Mouse (Mus musculus) heart, adult 9 months (tissue): ENCODE data around the gene Twsg1.

ENCODE experiments used
- DNase-seq, 2 experiments: peaks; one replicate each; pipeline ENCODE4 v3.0.0; 2022; ENCODE audit warnings: low spot score in 2 of 2

The Twsg1 gene

DNA sequence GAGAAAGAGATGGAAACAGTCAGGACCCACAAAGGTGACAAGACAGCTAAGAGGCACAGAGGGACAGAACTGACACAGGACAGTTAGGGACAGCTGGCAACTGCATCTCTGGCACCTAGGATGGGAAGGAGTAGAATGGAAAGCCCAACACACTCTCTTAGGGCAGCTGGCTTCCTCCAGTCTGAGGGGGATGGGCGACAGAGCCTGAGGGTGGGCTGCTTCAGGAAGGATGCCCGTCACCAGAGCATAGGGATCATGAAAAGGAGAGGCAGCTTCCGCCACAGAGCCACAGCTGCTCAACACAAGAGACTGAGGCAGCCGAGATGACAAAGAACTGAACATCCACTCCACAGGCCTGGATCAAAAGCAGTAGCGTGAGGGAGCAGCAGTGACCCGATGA is 19.5 kb downstream of the Twsg1 start:
- no peak for DNase-seq

DNA sequence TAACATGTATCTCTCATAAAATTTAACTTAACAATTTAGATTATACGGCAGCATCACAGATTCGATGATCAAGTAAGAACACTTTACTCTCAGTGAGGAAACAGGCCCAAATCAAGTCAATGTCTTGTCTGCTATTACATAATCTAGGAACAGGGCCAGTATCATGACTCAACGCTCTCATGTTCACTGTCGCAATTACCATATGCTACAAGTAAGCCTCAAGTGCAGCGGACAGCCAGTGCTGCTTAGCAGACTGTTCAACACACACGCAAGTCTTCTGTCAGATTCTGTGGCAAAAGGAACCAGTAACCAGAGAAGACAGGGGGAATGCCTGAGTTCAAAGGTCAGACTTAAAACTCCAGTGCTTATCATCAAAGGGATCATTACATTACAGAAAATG is 20.1 kb downstream of the Twsg1 start:
- peak; percentile 80 to 86 for DNase-seq

DNA sequence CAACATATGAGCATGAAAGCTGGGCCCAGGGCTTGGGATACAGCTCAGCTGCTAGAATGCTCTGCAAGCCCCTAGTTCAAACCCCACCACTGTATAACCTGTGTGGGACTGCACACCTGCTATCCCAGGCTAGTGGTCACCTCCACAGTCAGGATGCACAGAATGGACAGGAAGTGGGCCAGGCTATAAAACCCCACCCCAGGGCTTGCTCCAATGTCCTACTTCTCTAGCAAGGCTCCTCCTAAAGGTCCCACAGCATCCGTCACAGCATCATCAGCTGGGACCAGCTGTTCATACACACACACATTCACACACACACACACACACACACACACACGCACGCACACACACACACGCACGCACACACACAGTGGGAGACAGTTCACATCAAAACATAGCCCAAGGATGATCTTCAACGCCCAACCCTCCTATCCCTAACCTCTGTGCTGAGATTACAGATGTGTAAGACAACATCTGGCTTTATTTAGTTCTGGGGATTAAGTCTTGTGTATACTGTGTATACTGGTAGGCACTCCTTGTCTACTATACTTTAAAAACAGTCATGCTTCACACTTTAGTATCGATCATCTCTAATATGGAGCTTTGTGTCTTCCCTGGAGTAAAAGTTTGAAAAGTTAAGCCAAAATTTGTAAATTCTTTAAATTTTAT is 20.7 kb downstream of the Twsg1 start:
- no peak for DNase-seq

DNA sequence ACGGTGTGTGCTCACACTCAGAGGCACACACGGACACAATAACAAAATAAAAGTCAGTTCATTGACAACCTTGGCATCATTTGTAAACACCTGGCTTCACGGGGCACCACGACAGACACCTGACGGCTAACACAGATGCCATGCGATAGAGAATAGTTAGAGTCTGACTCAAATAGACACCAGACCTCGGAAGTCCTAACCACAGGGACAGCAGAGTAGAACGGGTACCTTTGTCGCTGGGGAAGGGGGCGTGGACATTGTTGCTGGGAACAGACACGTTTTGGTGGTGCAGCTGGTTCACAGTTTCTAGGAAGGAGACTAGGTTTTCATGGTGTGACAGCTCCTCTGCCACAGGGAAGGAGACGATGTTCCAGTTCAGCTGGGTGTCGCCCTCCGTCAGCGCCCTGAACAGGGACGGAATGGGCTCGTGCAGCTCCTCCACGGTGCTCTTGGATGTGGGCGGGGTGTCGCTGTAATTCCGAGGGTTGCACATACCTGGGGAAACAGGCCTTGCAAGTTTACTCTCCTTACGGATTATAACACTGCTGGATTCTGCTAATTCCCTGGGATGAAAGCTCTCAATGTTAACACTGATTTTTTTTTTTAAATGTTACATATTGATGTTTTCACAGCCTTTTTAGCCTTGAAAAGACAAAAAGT is 21.6 kb downstream of the Twsg1 start:
- DNase-seq, result no peak

DNA sequence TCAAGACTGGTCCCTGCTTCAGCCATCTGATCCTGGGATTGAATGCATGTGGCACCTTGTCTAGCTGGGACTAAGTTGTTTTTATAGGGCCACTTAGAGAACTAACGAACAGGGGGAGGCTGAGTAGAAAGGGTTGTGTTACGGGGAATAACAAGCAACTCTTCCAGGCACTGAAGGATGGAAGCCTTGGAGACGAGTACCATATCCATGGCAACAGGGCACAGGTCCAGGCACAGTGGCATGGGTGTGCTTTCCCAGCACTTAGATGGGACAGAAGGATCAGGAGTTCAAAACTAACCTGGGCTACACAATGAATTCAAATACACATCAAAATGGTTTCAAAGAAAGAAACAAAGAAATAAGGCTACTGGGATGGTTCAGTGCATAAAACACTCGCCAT is 23.9 kb downstream of the Twsg1 start:
- no peak for DNase-seq

DNA sequence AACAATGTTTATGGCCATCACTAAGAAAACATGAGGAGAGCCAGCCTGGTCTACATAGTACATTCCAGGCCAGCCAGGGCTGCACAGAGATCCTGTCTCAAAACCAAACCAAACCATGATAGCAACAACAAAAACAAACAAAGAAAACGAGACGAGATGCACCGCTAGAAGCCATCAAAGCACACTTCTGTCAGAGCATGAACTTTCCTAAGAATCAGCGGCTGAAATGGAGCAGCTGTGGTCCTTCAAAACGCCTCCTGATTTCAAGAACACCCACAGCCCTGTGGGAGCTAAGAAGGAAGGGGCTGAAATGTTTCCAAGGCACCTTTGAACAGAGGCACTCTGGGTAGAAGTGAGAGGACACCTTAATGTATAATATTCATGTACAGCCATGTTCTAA is 26.8 kb downstream of the Twsg1 start:
- no peak for DNase-seq

DNA sequence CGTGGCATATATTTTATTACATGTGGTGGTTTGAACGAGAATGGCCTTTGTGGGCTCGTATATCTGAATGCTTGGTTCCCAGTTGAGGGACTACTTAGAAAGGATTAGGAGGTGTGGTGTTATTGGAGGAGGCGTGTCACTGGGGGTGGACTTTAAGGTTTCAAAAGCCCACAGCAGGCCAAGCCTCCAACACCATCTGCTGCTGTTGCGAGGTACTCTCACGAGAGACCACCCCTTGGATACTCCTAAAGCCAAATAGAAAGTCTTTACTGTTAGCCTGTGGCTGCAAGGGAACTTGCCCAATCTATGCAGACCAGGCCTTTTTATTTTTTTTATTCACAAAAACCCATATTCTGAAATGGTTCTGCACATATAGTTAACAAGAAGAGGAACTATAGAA is 29.1 kb downstream of the Twsg1 start:
- no peak for DNase-seq

DNA sequence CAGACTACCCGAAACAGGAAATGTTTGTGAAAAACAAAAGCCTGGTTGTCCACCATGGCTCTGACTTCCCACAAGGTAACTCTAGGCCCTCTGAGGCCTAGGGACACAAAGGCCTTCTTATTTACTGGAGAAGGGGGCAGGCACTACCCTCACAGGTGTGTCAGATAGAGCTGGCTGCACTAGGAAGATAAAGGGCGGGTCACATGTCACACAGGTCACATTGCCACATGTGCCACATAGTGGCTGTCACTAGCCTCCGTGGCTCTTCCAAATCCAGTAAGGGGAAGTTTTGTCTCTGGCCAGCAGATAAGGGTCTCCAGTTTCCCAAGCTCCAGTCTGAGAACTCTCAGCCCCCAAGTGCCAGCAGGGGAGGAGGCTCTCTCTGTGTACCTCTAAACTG is 31.8 kb downstream of the Twsg1 start:
- no peak for DNase-seq

DNA sequence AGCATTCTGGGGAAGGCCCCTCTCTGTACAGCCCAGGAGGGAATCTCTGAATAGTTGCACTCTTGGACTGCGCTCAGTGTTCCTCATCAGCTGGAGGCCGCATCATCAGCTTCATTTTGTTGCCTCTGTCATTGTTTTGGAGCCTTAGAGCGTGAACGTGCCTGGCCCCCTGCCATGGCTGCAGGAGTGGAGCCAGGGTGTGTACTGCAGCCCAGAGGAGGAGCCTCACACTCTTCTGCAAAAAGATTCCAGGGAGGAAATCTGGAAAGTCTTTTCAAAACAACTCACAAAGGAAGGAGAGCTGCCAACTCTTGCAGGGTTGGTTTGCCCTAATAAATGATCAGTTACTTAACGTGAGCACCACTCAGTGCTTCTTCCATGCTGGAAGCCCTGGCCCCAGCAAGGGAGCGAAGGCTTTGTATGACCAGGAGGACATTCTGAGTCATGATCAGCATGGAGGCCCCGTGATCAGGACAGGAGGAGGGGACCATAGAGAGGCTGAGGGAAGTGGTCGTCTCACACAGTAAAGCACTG is 34.8 kb downstream of the Twsg1 start:
- peak; percentile 90 to 93 for DNase-seq

DNA sequence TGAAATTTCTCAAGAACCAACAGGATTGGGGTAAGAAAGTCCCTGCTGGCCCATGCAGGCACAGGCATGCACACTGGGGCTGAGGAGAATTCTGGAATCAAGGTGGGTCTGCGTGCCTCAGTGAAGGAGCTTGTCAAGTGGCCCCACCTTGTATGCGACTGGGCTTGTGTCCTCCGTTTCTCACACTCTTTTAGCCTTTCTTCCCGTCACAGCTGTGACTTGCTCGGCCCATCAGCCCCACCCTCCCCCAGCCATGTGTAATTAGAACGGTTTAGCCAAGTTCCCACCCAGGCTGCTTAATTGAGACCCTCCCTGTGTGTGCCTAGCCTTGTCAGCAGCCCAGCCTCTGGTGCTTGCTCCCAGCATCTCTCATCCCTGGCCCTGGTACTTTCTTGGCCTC is 36.9 kb downstream of the Twsg1 start:
- DNase-seq, result no peak

DNA sequence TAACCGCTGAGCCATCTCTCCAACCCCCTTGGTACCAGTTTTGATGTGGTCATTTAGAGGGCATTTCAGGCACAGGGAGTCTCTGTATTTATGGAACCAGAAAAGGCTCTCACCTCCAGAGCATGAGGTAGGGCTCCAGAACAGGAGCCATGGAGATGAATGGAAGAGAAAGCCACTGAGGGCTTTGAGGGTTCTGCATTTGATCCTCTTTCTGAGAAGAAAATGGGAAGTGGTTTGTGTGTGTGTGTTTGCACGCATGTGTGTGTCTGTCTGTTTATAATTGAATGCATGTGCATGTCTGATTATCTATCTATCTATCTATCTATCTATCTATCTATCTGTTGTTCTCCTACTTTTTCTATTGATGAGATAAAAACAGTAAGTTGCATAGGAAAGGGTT is 38.8 kb downstream of the Twsg1 start:
- DNase-seq, result no peak

DNA sequence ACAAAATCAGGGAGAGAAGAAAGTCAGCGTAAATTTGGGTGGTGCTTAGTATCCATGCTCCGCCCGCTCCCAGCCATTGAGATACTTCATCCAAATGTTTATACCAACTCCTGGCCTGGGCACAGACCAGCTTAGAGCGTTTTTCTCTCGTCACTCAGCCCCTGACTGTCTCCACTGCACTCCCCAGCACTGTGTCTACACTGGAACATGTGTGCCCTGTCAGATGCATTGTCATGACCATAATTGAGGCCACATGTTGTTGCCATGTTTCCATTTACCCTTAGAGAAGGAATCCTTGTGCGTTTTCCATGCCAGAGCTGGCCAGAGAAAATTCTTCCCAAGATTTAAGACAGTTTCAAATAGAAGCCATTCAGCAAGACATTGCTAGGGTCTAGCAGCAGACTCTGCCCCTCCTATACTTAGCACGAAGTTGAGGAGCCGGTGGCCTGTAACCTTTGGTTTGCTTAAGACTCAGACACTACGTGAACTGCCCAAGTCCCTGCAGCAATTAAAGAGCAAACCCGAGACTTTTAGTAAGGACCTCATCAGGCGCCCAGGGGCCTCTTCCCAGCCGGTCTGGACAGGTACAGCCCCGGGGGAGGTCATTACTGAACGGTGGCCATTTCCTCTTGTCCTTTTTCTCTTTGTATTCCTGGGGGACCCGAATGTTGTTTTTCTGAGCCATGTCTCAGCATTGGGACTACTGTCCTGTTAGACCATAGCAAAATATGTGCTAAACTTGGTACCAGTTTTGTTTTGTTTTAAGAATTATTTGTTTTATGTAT is 39.5 kb downstream of the Twsg1 start:
- DNase-seq, result no peak

DNA sequence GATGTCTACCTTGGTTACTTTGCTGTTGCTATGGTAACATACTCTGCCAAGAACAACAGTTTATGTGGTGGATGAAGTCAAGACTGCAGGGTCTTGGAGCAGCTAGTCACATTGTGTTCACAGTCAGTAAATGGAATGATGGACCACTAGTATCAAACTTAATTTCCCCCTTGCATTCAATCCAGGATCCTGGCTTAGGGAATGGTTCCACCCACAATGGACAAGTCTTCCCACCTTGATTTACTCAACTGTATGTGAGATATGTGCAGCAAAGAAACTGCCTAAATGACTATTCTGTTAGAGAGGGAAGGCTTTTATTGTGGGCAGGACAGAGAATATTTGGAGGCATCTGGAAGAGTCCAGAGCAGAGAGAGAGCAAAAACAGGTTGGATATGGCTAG is 42.8 kb downstream of the Twsg1 start:
- no peak for DNase-seq

DNA sequence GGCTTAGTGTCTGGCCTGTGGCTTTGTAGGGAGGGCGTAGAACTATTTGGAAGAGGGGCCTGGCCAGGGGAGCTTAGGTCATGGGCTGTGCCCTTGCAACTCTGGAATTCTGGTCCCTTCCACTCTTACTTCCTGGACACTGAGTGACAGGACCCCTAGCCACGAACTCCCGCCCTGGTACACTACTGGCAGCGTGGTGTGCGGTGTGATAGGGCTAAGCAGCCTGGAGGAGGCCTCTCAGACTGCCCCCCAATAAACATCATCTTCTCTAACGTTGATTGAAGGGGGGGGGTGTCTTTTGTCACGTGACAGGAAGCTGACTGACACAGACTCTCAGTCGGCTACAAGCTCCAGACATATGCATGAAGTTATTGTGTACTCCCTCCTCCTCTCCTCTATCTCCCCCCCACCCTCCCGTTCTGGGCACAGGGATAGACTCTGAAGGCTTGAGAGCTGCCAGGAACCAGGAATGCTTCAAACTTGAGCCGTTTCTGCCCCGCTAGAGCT is 44.1 kb downstream of the Twsg1 start:
- peak in 1 of 2 experiments; percentile 26 for DNase-seq

DNA sequence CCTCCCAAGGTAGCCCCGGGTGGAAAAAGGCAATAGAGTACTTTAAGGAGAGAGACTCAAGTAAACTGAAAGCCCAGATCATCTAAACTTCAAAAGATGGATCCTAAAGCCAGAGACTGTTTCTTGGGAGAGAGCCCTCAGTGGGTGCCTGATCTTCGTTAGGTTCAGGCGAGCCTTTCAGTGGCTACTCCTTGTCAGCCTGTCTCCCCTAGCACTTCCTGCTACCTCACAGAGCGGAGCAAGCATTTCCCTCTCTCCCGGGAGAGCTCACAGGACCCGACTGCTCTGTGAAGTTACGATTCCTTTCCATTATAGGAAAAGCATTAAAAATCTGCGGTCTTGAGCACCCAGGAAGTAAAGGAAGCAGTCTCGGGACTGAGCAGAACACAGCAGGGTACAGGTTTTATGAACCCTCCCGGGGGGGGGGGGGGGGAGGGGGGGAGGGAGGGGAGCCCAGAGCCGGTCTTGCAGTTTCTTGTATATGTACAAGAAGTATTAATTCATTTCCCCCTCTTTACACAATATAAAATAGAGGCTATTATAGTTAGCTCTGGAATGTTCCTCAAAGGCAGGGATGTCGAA is 44.6 kb downstream of the Twsg1 start:
- DNase-seq, result no peak

DNA sequence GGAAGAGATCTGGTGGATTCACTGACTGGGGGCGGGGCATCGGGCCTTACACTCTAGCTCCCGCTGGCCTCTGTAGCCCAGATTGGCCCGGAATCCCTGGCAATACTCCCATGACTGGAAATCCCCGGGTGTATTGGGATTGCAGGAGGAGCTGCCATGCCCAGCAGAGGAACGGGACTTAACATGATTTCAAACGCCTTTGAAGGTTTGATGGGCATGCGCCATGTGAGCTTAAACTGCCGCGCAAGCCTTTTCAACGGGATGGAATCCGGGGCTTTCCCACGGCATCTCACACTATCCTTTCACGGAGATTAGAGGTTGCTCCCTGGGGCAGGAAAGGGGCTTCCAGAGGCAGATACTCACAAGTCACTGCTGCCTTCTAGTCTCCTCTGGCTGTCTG is 45.8 kb downstream of the Twsg1 start:
- DNase-seq, result no peak

DNA sequence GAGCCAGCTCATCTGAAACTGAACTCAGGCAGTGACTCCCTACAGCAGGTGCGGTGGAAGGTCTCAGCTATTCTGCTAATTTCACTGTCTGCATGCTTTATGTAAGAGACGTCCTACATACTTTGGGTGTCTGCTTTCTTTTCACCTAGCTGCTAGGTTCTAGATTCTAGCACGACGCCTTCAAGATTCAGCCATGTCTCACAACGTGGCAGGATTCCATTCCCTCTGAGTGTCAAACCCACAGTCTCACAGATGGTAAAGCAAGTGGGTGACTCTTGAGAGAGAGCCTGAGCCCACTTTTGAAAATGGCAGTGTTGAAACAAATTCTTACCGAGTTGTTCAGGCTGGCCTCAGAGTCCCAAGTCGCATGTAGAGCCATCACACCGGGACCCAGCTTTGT is 47.2 kb downstream of the Twsg1 start:
- DNase-seq, result no peak

DNA sequence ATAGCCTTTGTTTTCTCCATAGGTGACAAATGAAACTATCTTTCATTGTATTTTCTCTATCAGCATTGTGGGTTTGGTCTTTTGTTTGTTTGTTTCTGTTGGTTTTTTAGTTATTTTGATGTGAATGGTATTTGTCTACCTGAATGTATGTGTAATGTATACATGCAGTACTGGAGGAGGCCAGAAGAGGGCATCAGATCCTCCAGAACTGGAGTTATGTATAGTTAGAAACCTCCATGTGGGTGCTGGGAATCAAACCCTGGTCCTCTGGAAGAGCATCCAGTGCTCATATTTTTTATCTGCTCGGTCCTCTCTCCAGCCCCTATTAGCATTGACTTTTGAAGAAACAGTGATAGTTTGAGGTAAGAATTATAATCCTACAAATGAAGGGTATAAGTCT is 48.0 kb downstream of the Twsg1 start:
- no peak for DNase-seq

DNA sequence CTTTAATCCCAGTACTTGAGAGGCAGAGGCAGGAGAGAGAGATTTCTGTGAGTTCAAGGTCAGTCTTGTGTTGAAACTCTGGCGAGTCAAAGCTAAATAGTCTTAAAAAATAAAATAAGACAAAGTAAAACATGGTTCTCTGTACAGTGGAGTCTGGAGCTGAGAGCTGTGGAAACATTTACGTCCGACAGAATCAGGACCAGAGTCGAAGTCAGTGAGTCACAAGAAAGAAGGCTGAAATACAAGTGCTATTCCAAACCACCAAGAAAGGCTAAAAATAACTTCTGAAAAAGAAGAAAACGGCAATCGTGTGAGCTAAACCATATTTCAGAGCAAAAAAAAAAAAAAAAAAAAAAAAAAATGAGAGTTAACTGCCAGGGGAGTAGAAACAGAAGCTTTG is 48.7 kb downstream of the Twsg1 start:
- no peak for DNase-seq

DNA sequence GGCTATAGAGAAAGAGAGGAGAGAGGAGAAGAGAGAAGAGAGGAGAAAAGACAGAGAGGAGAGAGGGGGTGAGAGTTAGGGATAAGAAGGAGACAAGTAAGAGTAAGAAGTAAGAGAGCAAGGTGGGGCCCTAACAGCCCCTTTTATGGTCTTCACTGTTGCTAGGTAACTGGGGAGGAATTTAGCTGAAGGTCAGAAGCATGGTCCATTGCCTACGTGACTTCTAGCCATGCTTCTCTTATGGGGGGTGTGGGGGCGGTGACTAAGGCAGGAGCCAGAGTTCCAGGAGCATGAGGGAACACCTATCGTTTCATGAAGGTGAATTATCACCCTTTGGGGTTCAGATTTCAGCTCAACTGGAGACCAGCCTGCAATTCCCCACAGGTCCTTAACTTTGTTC is 55.0 kb downstream of the Twsg1 start:
- DNase-seq, result no peak

DNA sequence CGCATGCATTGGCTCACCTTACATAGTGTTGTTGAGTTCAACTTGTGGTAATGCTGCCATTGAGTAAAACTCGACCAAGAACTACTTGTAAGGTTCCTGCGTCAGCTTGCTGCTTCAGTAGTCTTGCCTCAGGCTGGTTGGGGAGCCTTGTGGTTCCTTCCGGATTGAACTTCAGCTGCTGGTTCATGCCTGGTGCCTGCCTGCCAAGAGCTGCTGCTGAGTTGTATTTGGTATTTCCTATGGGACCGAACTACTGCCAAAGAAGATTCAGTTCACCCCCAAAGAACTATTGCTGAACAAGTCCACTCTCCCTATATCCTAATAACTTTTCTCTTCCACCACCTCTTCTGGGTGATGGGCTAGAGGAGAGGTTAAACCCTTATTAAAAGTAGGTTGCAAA is 61.5 kb downstream of the Twsg1 start:
- no peak for DNase-seq

DNA sequence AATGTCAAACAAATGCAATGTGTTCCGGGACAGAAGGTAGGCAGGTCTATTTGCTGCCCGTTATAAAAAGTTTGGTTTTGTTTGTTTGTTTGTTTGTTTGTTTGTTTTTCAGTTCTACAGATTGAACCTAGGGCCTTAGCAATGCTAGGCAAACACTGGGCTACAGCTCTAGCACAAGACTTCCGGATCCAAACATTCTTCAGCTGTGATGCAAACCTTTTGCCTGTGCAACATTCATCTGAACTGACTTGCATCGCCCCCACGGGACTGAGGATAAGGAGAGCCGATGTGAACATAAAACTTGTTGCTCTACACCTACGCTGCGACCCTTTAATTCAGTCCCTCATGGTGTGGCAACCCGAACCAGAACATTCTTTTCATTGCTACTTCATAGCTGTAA is 64.5 kb downstream of the Twsg1 start:
- peak; percentile 13 to 27 for DNase-seq
